Mouse (Mus musculus) forebrain, embryonic 10.5 days (tissue): ENCODE results near the gene Sesn2. TPM values are rescaled to one million over a fixed set of nuclear protein-coding genes. Genes with fewer than 3 reads are reported as not detected.

Experiments used
- DNase-seq: peaks from one replicate; pipeline ENCODE4 v3.0.0-alpha.2; 2017; ENCODE audit warnings: low spot score; ENCODE audit errors: extremely low spot score
- H3K27ac ChIP-seq: fragments of 300-500 bp; sonication (generic); 2 replicates; pipeline ENCODE4 v1.5.1; 2016; ENCODE audit warnings: mild to moderate bottlenecking
- H3K27me3 ChIP-seq: fragments of 300-500 bp; sonication (generic); 2 replicates; pipeline ENCODE4 v1.6.1; 2016; ENCODE audit warnings: mild to moderate bottlenecking; ENCODE audit not compliant: poor library complexity, severe bottlenecking
- H3K36me3 ChIP-seq: fragments of 300-500 bp; sonication (generic); replicated peaks from 2 replicates; pipeline ENCODE4 v1.6.1; 2016; ENCODE audit warnings: mild to moderate bottlenecking, moderate library complexity
- H3K4me1 ChIP-seq: fragments of 300-500 bp; sonication (generic); 2 replicates; pipeline ENCODE4 v1.6.1; 2016
- H3K4me3 ChIP-seq: fragments of 300-500 bp; sonication (generic); 2 replicates; pipeline ENCODE4 v1.5.1; 2016; ENCODE audit warnings: mild to moderate bottlenecking, moderate library complexity
- H3K9me3 ChIP-seq: fragments of 300-500 bp; sonication (generic); 2 replicates; pipeline ENCODE4 v1.6.1; 2016; ENCODE audit warnings: mild to moderate bottlenecking, moderate library complexity
- WGBS: fragments of 180-500 bp; shearing (Covaris S2); methylation state at CpG from one replicate; pipeline ENCODE4 v1.1.7; 2016; 5-methylcytosine and 5-hydroxymethylcytosine counted together
- polyA plus RNA-seq: library from polyadenylated mRNA; unstranded; fragments of >200 nt; fragmentation: Nextera tagmentation; extraction: Ambion mirVana; gene quantifications from 2 replicates; pipeline ENCODE4 v1.2.1, GENCODE M21; 2016

The Sesn2 gene
- polyA plus RNA-seq, 1 experiment from 2014 or later: 12.0 TPM

- Histone ChIP-seq H3K36me3 (peaks cover 33% of the 10 kb centered on the region), H3K4me3 (no peak overlapping the region), H3K27ac (no peak overlapping the region), H3K27me3 (no peaks in the 10 kb centered on the region), H3K4me1 (peaks cover 30% of the 10 kb centered on the region), H3K9me3 (no peaks in the 10 kb centered on the region)
- DNase-seq: no peak
- WGBS: 92% methylated on average over 4 of the region's 4 CpGs
These were observed 19.0 kb upstream of the Sesn2 start for GRCm38 (mm10) chr4:132529344-132529743.

GRCm38 (mm10) chr4:132527917-132528522, 17.7 kb upstream of the Sesn2 start:
- 93% methylated on average over 8 of the region's 8 CpGs for WGBS

DNA sequence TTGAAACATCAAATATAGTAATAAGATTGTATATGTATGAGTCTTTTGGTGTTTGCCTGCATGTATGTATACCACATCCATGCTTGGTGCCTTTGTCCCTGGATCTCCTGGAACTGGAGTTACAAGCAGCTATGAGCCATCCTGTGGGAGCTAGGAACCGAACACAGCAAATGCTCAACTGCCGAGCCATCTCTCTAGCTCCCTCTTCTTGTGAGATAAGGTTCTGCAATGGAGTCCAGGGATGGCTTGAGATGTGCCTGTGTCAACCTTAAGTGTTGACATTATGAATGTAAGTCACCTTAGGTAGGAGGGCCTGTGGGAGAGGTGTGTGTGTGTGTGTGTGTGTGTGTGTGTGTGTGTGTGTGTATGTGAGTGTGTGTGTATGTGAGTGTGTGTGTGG, 16.4 kb upstream of the Sesn2 start:
- Histone ChIP-seq H3K4me1 (peaks cover 15% of the 10 kb centered on the region), H3K27me3 (no peaks in the 10 kb centered on the region), H3K4me3 (no peak overlapping the region), H3K36me3 (peaks cover 31% of the 10 kb centered on the region), H3K9me3 (no peaks in the 10 kb centered on the region), H3K27ac (no peak overlapping the region)
- no peak for DNase-seq
- 52% methylated on average over 2 of the region's 2 CpGs for WGBS

More at GRCm38 (mm10) chr4:132527917-132528522, 17.7 kb upstream of the Sesn2 start:
- Histone ChIP-seq H3K4me1 (peaks cover 29% of the 10 kb centered on the region), H3K27me3 (no peaks in the 10 kb centered on the region), H3K27ac (no peak overlapping the region), H3K4me3 (no peak overlapping the region), H3K36me3 (peaks cover 33% of the 10 kb centered on the region), H3K9me3 (no peaks in the 10 kb centered on the region)
- DNase-seq: no peak

DNA sequence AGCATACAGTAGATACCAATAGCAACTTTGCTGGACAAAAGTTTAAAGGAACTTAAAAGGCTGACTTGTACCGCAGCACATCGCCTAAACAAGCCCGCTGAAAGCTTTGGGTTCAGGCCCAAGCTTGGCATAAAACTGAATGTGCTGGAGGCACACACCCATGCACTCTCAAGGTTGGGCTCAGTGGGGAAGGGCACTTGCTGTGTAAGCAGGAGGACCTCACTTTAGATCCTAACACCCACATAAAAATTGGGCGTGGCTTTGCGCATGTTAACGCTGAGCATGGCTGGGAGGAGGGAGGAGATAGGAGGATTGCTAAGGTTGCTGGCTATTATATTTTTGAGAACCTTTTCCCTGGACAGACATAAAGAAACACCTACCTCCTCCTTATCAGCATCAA, 14.5 kb upstream of the Sesn2 start:
- no peak overlapping the region for H3K4me3 ChIP-seq
- peaks cover 12% of the 10 kb centered on the region for H3K36me3 ChIP-seq
- peak overlapping the region; percentile 73 for H3K27ac ChIP-seq
- DNase-seq: no peak
- H3K4me1 ChIP-seq: peaks cover 12% of the 10 kb centered on the region
- no peaks in the 10 kb centered on the region for H3K27me3 ChIP-seq
- no peaks in the 10 kb centered on the region for H3K9me3 ChIP-seq
- 45% methylated on average over 6 of the region's 6 CpGs for WGBS

DNA sequence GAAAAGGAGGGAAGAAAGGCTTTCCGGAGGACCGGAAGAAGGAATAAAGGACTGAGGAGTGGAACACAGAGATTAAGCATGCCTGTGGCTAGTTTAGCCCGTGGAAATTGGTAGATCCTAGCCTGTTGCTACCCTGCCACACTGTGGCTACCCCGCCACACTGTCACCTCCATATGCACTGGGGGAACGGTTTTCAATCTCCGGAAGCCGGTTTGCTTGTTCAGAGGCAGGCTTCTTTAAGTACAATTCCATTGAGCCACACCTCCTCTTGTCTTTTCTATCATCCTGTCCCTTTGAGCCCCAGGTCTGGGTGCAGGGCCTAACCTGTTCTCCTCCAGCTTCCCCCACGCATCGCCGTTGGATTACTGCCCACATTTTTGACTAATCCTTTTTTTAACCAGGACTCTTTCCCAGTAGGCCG, 14.0 kb upstream of the Sesn2 start:
- peaks cover 8% of the 10 kb centered on the region for H3K36me3 ChIP-seq
- H3K4me3 ChIP-seq: no peak overlapping the region
- H3K27me3 ChIP-seq: no peaks in the 10 kb centered on the region
- peak overlapping the region; percentile 73 for H3K27ac ChIP-seq
- no peaks in the 10 kb centered on the region for H3K9me3 ChIP-seq
- no peak for DNase-seq
- peaks cover 12% of the 10 kb centered on the region for H3K4me1 ChIP-seq
- WGBS: 19% methylated on average over 11 of the region's 11 CpGs

GRCm38 (mm10) chr4:132519188-132519587, 8.9 kb upstream of the Sesn2 start:
- no peaks in the 10 kb centered on the region for H3K27me3 ChIP-seq
- no peak overlapping the region for H3K27ac ChIP-seq
- no peak overlapping the region for H3K4me3 ChIP-seq
- no peaks in the 10 kb centered on the region for H3K36me3 ChIP-seq
- no peaks in the 10 kb centered on the region for H3K9me3 ChIP-seq
- no peak for DNase-seq
- H3K4me1 ChIP-seq: peaks cover 19% of the 10 kb centered on the region
- WGBS: 89% methylated on average over 3 of the region's 3 CpGs

DNA sequence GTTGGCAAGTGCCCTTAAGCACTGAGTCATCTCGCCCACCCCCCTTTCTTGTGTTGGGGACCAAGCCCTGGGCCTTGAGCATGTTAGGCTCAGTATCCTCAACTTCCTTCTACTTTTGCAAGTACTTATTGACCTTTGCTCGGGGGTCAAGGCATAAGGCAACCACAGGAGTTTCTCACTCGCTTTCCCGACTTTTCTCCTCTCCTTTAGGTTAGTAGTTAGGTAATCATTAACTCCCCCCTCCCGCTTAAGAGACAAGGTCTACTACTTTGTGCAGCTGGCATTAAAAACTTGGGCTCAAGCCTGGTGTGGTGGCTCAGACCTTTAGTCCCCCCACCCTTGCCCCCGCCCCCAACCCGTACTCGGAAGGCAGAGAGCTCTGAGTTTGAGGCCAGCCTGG, 7.8 kb upstream of the Sesn2 start:
- H3K27me3 ChIP-seq: peaks cover 8% of the 10 kb centered on the region; the same call in 1 of the 2 replicates
- H3K9me3 ChIP-seq: no peaks in the 10 kb centered on the region
- WGBS: 87% methylated on average over 8 of the region's 8 CpGs
- H3K36me3 ChIP-seq: no peaks in the 10 kb centered on the region
- no peak overlapping the region for H3K4me3 ChIP-seq
- no peak overlapping the region for H3K27ac ChIP-seq
- H3K4me1 ChIP-seq: peaks cover 23% of the 10 kb centered on the region
- no peak for DNase-seq

GRCm38 (mm10) chr4:132515369-132516155, 5.3 kb upstream of the Sesn2 start:
- Histone ChIP-seq H3K27ac (peak overlapping the region; percentile 69), H3K4me3 (peak overlapping the region; percentile 55), H3K27me3 (peaks cover 8% of the 10 kb centered on the region; the same call in 1 of the 2 replicates), H3K9me3 (no peaks in the 10 kb centered on the region), H3K4me1 (peaks cover 25% of the 10 kb centered on the region), H3K36me3 (no peaks in the 10 kb centered on the region)
- DNase-seq: peak; percentile 89
- WGBS: 22% methylated on average over 22 of the region's 22 CpGs

- Histone ChIP-seq H3K27ac (peak overlapping the region; percentile 69; the same call in 1 of the 2 replicates), H3K4me1 (peaks cover 32% of the 10 kb centered on the region), H3K27me3 (peaks cover 8% of the 10 kb centered on the region; the same call in 1 of the 2 replicates), H3K36me3 (no peaks in the 10 kb centered on the region), H3K9me3 (no peaks in the 10 kb centered on the region), H3K4me3 (peak overlapping the region; percentile 55)
- peak; percentile 88 for DNase-seq
- WGBS: 2% methylated on average over 21 of the region's 21 CpGs
These were observed 4.3 kb upstream of the Sesn2 start for GRCm38 (mm10) chr4:132514555-132515135.

DNA sequence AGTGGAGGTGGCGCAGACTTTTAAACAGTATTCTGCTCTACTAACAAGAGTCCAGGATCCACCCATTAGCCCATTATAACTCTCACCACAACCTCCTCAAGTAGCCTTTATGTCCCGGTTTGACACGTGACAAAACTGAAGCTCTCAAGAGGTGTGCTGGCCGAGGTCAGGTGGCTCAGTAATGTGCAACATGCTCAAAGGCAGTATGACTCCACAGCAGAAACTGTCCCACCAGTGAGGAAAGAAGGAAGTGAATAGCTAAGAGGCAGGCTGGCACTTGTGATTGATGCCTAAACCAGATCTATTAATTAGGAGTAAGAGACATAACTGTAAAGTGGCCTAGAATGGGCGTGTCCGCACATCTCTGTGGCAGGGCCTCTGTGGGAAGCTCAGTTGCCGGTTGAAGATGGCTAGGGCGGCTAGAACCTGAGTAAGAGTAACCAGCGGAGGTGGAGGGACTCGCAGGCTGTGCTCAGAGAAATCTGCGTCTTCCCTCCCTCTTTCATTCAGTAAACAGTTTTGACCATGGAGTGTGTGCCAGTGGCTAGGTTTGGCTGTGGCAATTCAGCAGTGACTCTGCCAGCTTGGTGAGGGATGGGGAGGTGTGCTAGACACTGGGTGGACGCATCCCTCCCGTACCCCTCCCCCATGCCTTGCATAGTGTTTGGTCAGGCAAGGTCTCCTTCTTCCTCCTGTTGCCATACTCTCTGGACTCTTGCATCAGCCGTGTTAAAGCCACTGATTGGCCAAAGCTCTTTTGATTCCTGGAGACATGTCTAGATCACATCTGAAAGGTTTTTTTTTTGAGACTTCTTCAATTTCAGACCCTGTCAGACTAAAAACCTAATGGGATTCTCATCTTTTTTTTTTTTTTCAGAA, 3.3 kb upstream of the Sesn2 start:
- H3K27ac ChIP-seq: no peak overlapping the region
- DNase-seq: no peak
- H3K9me3 ChIP-seq: no peaks in the 10 kb centered on the region
- WGBS: 27% methylated on average over 14 of the region's 14 CpGs
- H3K4me1 ChIP-seq: peaks cover 42% of the 10 kb centered on the region
- peak overlapping the region; percentile 55; the same call in 1 of the 2 replicates for H3K4me3 ChIP-seq
- H3K36me3 ChIP-seq: no peaks in the 10 kb centered on the region
- H3K27me3 ChIP-seq: peaks cover 9% of the 10 kb centered on the region; the same call in 1 of the 2 replicates

- 81% methylated on average over 3 of the region's 3 CpGs for WGBS
- DNase-seq: no peak
- no peaks in the 10 kb centered on the region for H3K36me3 ChIP-seq
- peaks cover 55% of the 10 kb centered on the region for H3K4me1 ChIP-seq
- H3K27ac ChIP-seq: no peak overlapping the region
- peaks cover 14% of the 10 kb centered on the region; the same call in 1 of the 2 replicates for H3K27me3 ChIP-seq
- H3K9me3 ChIP-seq: no peaks in the 10 kb centered on the region
- H3K4me3 ChIP-seq: no peak overlapping the region
These were observed 1.8 kb upstream of the Sesn2 start for GRCm38 (mm10) chr4:132512080-132512479.

DNA sequence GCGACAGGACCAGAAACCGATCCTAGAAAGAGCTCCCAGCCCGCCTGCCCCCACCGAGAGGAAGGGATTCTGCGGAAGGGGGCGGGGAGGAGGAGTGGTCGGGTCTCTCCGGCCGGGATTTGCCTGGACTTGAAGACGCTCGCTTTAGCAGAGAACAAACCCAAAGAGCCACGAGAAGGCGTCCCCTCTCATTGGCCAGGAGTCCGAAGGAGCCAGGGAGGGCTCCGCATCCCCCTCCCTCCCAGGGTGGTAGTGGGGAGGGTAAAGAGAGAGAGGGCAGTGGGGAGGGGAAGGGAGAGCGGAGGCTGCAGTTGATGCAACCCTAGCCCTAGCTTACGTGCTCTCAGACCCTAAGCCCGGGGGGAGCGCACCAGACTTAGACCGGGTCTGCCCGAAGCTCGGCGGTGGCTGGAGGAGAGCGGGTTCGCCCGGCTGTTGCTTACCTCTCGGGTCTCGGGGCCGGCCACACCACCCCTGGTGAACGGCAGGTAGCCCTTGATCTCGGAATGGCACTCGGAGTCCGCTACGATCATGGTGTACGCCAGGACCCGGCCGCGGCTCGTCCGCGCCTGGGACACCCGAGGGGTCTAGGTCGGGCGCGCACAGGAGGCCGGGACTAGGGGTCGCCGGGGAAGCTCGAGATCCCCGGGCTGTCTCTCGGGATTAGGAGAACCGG, 542 bp downstream of the Sesn2 start:
- Histone ChIP-seq H3K36me3 (no peaks in the 10 kb centered on the region), H3K27me3 (peaks cover 14% of the 10 kb centered on the region; the same call in 1 of the 2 replicates), H3K4me3 (peak overlapping the region; percentile 88), H3K9me3 (no peaks in the 10 kb centered on the region), H3K4me1 (peaks cover 62% of the 10 kb centered on the region), H3K27ac (peak overlapping the region; percentile 88)
- peak; percentile 90 for DNase-seq
- under 1% methylated on average over 51 of the region's 52 CpGs for WGBS
